Mouse (Mus musculus) testis, adult 2 months (tissue): ENCODE measurements around the gene Car12. TPM values are rescaled to one million over a fixed set of nuclear protein-coding genes. Genes with fewer than 3 reads are reported as not detected.

ENCODE experiments used
- H3K27ac ChIP-seq: fragments of 200-500 bp; 2 replicates; pipeline ENCODE4 v1.5.1; 2012; ENCODE audit warnings: low read depth, low read length; ENCODE audit not compliant: control insufficient read depth, insufficient read depth
- H3K27me3 ChIP-seq: fragments of 200-500 bp; 2 replicates; pipeline ENCODE4 v1.6.1; 2012; ENCODE audit warnings: mild to moderate bottlenecking, low read length, moderate library complexity; ENCODE audit not compliant: control insufficient read depth, insufficient read depth
- H3K36me3 ChIP-seq: fragments of 200-500 bp; 2 replicates; pipeline ENCODE4 v1.6.1; 2012; ENCODE audit warnings: mild to moderate bottlenecking, low read length; ENCODE audit not compliant: control insufficient read depth, insufficient read depth
- H3K4me1 ChIP-seq: fragments of 200-500 bp; 2 replicates; pipeline ENCODE4 v1.6.1; 2012; ENCODE audit warnings: low read length; ENCODE audit not compliant: control insufficient read depth, insufficient read depth
- H3K4me3 ChIP-seq: fragments of 200-500 bp; 2 replicates; pipeline ENCODE4 v1.5.1; 2012; ENCODE audit warnings: low read depth, mild to moderate bottlenecking, low read length, moderate library complexity, mixed read lengths; ENCODE audit not compliant: control insufficient read depth
- CTCF ChIP-seq: fragments of 200-500 bp; IDR thresholded peaks from 2 replicates; pipeline ENCODE4 v1.5.1; 2012; ENCODE audit warnings: low read depth, mild to moderate bottlenecking, inconsistent platforms, low read length, moderate library complexity; ENCODE audit not compliant: control insufficient read depth, insufficient read depth, insufficient replicate concordance
- POLR2A ChIP-seq: fragments of 200-500 bp; IDR thresholded peaks from 2 replicates; pipeline ENCODE4 v1.6.1; 2012; ENCODE audit warnings: low read depth, mild to moderate bottlenecking, inconsistent platforms, low read length, moderate library complexity; ENCODE audit not compliant: control insufficient read depth
- polyA plus RNA-seq: library from polyadenylated mRNA; depleted of rRNA; stranded (reverse); fragments of >200 nt; gene quantifications from 2 replicates; pipeline ENCODE4 v1.2.3, GENCODE M21; 2012

Gene Car12
- polyA plus RNA-seq, 1 experiment, result 1.5 TPM

GRCm38 (mm10) chr9:66710626-66711025 is 2.9 kb upstream of the Car12 start:
- H3K27me3 ChIP-seq, result no peaks in the 10 kb centered on the region
- TF ChIP-seq CTCF, result no peak
- TF ChIP-seq POLR2A, result no peak

GRCm38 (mm10) chr9:66714022-66714515 is 583 bp downstream of the Car12 start:
- no peaks in the 10 kb centered on the region for H3K27me3 ChIP-seq

More at GRCm38 (mm10) chr9:66710626-66711025, 2.9 kb upstream of the Car12 start:
- Histone ChIP-seq H3K4me1 (peaks cover 14% of the 10 kb centered on the region), H3K4me3 (no peak overlapping the region), H3K27ac (no peak overlapping the region), H3K36me3 (no peaks in the 10 kb centered on the region)

GRCm38 (mm10) chr9:66715361-66715760 is 1.9 kb downstream of the Car12 start:
- H3K27ac ChIP-seq, result no peak overlapping the region
- H3K27me3 ChIP-seq, result no peaks in the 10 kb centered on the region
- TF ChIP-seq POLR2A (no peak), CTCF (no peak)
- peaks cover 14% of the 10 kb centered on the region for H3K4me1 ChIP-seq
- H3K4me3 ChIP-seq, result no peak overlapping the region
- no peaks in the 10 kb centered on the region for H3K36me3 ChIP-seq

More at GRCm38 (mm10) chr9:66714022-66714515, 583 bp downstream of the Car12 start:
- no peaks in the 10 kb centered on the region for H3K36me3 ChIP-seq
- no peak overlapping the region for H3K4me3 ChIP-seq
- peaks cover 14% of the 10 kb centered on the region for H3K4me1 ChIP-seq
- H3K27ac ChIP-seq, result no peak overlapping the region
- no peak for TF ChIP-seq CTCF
- TF ChIP-seq POLR2A, result no peak

GRCm38 (mm10) chr9:66716533-66716932 is 3.0 kb downstream of the Car12 start:
- H3K4me1 ChIP-seq, result peaks cover 14% of the 10 kb centered on the region

GRCm38 (mm10) chr9:66720686-66721450 is 7.4 kb downstream of the Car12 start:
- Histone ChIP-seq H3K27me3 (no peaks in the 10 kb centered on the region), H3K4me1 (no peaks in the 10 kb centered on the region), H3K4me3 (no peak overlapping the region), H3K27ac (no peak overlapping the region), H3K36me3 (no peaks in the 10 kb centered on the region)
- TF ChIP-seq POLR2A (no peak), CTCF (no peak)

More at GRCm38 (mm10) chr9:66716533-66716932, 3.0 kb downstream of the Car12 start:
- Histone ChIP-seq H3K4me3 (no peak overlapping the region), H3K36me3 (no peaks in the 10 kb centered on the region), H3K27ac (no peak overlapping the region), H3K27me3 (no peaks in the 10 kb centered on the region)
- TF ChIP-seq CTCF, result no peak
- no peak for TF ChIP-seq POLR2A

- TF ChIP-seq POLR2A, result no peak
- no peak for TF ChIP-seq CTCF
- H3K27me3 ChIP-seq, result no peaks in the 10 kb centered on the region
- H3K4me1 ChIP-seq, result no peaks in the 10 kb centered on the region
- H3K27ac ChIP-seq, result no peak overlapping the region
- H3K4me3 ChIP-seq, result no peak overlapping the region
- no peaks in the 10 kb centered on the region for H3K36me3 ChIP-seq
Measured at GRCm38 (mm10) chr9:66722187-66722868, 8.8 kb downstream of the Car12 start.

- TF ChIP-seq CTCF (no peak), POLR2A (no peak)
- Histone ChIP-seq H3K27ac (no peak overlapping the region), H3K4me1 (no peaks in the 10 kb centered on the region), H3K36me3 (no peaks in the 10 kb centered on the region), H3K27me3 (no peaks in the 10 kb centered on the region), H3K4me3 (no peak overlapping the region)
Measured at GRCm38 (mm10) chr9:66722869-66723272, 9.4 kb downstream of the Car12 start.
